Mouse (Mus musculus) thymus, adult 2 months (tissue): Measurements from ENCODE around the gene Stx8.

Source experiments
- CTCF ChIP-seq: fragments of 200-500 bp; IDR thresholded peaks from 2 replicates; pipeline ENCODE4 v1.5.1; 2012; ENCODE audit warnings: mild to moderate bottlenecking, control low read depth, low read length, moderate library complexity, borderline replicate concordance; ENCODE audit not compliant: control insufficient read depth, poor library complexity, insufficient read depth; ENCODE audit errors: extremely low read depth
- POLR2A ChIP-seq: fragments of 200-500 bp; IDR thresholded peaks from 2 replicates; pipeline ENCODE4 v1.6.1; 2012; ENCODE audit warnings: mild to moderate bottlenecking, low read length, control low read depth, moderate library complexity; ENCODE audit not compliant: control insufficient read depth, poor library complexity, insufficient read depth; ENCODE audit errors: extremely low read depth

DNA sequence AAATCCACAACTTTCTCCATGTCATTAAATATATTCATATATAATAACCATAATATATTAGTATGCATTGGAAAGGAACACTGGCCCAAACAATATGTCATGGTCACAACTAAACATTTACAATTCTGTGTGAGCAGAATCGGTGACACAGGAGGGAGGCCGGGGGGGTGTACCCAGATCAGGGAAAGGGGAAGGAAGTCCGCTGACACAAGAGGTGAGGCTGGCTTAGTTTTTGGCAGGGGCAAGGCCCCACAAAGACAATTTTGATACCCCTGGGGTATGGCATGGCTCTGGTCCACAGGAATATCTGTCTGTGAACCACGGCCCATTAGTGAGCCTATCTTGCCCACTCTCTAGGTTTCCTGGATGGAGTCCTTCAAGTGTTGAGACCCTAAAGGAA, 243.5 kb downstream of the Stx8 start:
- no peak for TF ChIP-seq CTCF
- no peak for TF ChIP-seq POLR2A
